Mouse (Mus musculus) liver, adult 2 months (tissue): ENCODE measurements around the gene Tsc1.

Source experiments
- CTCF ChIP-seq: fragments of 200-500 bp; IDR thresholded peaks from 2 replicates; pipeline ENCODE4 v1.5.1; 2011; ENCODE audit warnings: low read depth, low read length, control low read depth
- POLR2A ChIP-seq: fragments of 200-500 bp; IDR thresholded peaks from 2 replicates; pipeline ENCODE4 v1.6.1; 2011; ENCODE audit warnings: low read length, control low read depth; ENCODE audit not compliant: insufficient read depth; ENCODE audit errors: extremely low read depth

GRCm38 (mm10) chr2:28610716-28611406, 30.2 kb upstream of the Tsc1 start:
- TF ChIP-seq POLR2A (no peak), CTCF (no peak)
